ENCODE assay signal across 8 mouse cellular contexts in genomic region chr10:76346043-76346491, GRCm38 (mm10). TPM values are rescaled to one million over a fixed set of nuclear protein-coding genes. Genes with fewer than 3 reads are reported as not detected.
DNase-seq lines count a peak whose midpoint lies in the region; ATAC-seq lines count a peak whose summit lies in the region.

No protein-coding gene starts in this region.

- H3K27me3 ChIP-seq in embryonic facial prominence, embryonic 14.5 days (replicated peaks; ENCODE audit: control insufficient read depth, insufficient read depth, low read length): no peaks in the 10 kb centered on the region
- H3K27me3 ChIP-seq in hindbrain, embryonic 14.5 days (ENCODE audit: control insufficient read depth, insufficient read depth, low read length): no peaks in the 10 kb centered on the region
- H3K27me3 ChIP-seq in limb, embryonic 15.5 days: no peaks in the 10 kb centered on the region
- H3K27me3 ChIP-seq in midbrain, embryonic 16.5 days (ENCODE audit: control insufficient read depth, insufficient read depth, low read depth, low read length): no peaks in the 10 kb centered on the region

- DNase-seq in thymus, postnatal 14 days: peak; percentile 11
- no peak for DNase-seq in thymus, postnatal 10 days (ENCODE audit: low spot score in 2 of 2)
- DNase-seq in embryonic facial prominence, embryonic 14.5 days (ENCODE audit: low spot score): peak; percentile 25
- DNase-seq in hindbrain, embryonic 14.5 days (ENCODE audit: low spot score): no peak
- no peak for DNase-seq in gastrocnemius, adult 18-20 months (ENCODE audit: low spot score)
- DNase-seq in layer of hippocampus, postnatal 25 days (ENCODE audit: extremely low spot score in 1 of 2, low spot score in 1 of 2): no peak

- peak overlapping the region; percentile 91 for H3K4me2 ChIP-seq in embryonic facial prominence, embryonic 14.5 days (ENCODE audit: low read depth, low read length)
- peak overlapping the region; percentile 82 for H3K4me2 ChIP-seq in hindbrain, embryonic 14.5 days (replicated peaks)
- H3K4me2 ChIP-seq in limb, embryonic 15.5 days: peak overlapping the region; percentile 67
- H3K4me2 ChIP-seq in midbrain, embryonic 16.5 days (ENCODE audit: low read length): peak overlapping the region; percentile 94

- peak overlapping the region; percentile 92 for H3K9ac ChIP-seq in embryonic facial prominence, embryonic 14.5 days (ENCODE audit: low read depth, low read length)
- H3K9ac ChIP-seq in hindbrain, embryonic 14.5 days: peak overlapping the region; percentile 63
- H3K9ac ChIP-seq in limb, embryonic 15.5 days: no peak overlapping the region
- H3K9ac ChIP-seq in midbrain, embryonic 16.5 days (ENCODE audit: low read depth, low read length): peak overlapping the region; percentile 20; the same call in 1 of the 2 replicates

- ATAC-seq in embryonic facial prominence, embryonic 14.5 days (ENCODE audit: low read depth): no peak
- ATAC-seq in hindbrain, embryonic 14.5 days (ENCODE audit: low FRiP score): no peak
- no peak for ATAC-seq in limb, embryonic 15.5 days (ENCODE audit: insufficient number of reproducible peaks, low FRiP score, low TSS enrichment, low read depth)
- ATAC-seq in midbrain, embryonic 16.5 days: no peak

- H3K4me3 ChIP-seq in embryonic facial prominence, embryonic 14.5 days (ENCODE audit: low read depth, low read length): peak overlapping the region; percentile 96
- H3K4me3 ChIP-seq in hindbrain, embryonic 14.5 days (replicated peaks; ENCODE audit: low read length): peak overlapping the region; percentile 75
- peak overlapping the region; percentile 89 for H3K4me3 ChIP-seq in limb, embryonic 15.5 days
- H3K4me3 ChIP-seq in midbrain, embryonic 16.5 days (ENCODE audit: low read depth, low read length): peak overlapping the region; percentile 86

- H3K27ac ChIP-seq in embryonic facial prominence, embryonic 14.5 days (replicated peaks; ENCODE audit: low read depth, low read length): no peak overlapping the region
- H3K27ac ChIP-seq in hindbrain, embryonic 14.5 days: no peak overlapping the region
- no peak overlapping the region for H3K27ac ChIP-seq in limb, embryonic 15.5 days
- no peak overlapping the region for H3K27ac ChIP-seq in midbrain, embryonic 16.5 days (ENCODE audit: low read length)

- H3K36me3 ChIP-seq in embryonic facial prominence, embryonic 14.5 days (ENCODE audit: control insufficient read depth, insufficient read depth, low read length): peaks cover 12% of the 10 kb centered on the region
- peaks cover 7% of the 10 kb centered on the region; the same call in 1 of the 2 replicates for H3K36me3 ChIP-seq in hindbrain, embryonic 14.5 days (replicated peaks; ENCODE audit: control insufficient read depth, insufficient read depth)
- H3K36me3 ChIP-seq in limb, embryonic 15.5 days: peaks cover 12% of the 10 kb centered on the region
- peaks cover 3% of the 10 kb centered on the region; the same call in 1 of the 2 replicates for H3K36me3 ChIP-seq in midbrain, embryonic 16.5 days (ENCODE audit: control insufficient read depth, insufficient read depth, low read length)

- WGBS in embryonic facial prominence, embryonic 14.5 days: 12% methylated on average over 8 of the region's 8 CpGs
- 27% methylated on average over 8 of the region's 8 CpGs for WGBS in hindbrain, embryonic 14.5 days
- 6% methylated on average over 8 of the region's 8 CpGs for WGBS in limb, embryonic 15.5 days
- WGBS in midbrain, embryonic 16.5 days: 33% methylated on average over 8 of the region's 8 CpGs

- H3K9me3 ChIP-seq in embryonic facial prominence, embryonic 14.5 days (ENCODE audit: control insufficient read depth, low read length): no peaks in the 10 kb centered on the region
- H3K9me3 ChIP-seq in hindbrain, embryonic 14.5 days (ENCODE audit: control insufficient read depth, low read length): no peaks in the 10 kb centered on the region
- no peaks in the 10 kb centered on the region for H3K9me3 ChIP-seq in limb, embryonic 15.5 days
- no peaks in the 10 kb centered on the region for H3K9me3 ChIP-seq in midbrain, embryonic 16.5 days (replicated peaks; ENCODE audit: control insufficient read depth, low read length, poor library complexity, severe bottlenecking)

- peaks cover 17% of the 10 kb centered on the region for H3K4me1 ChIP-seq in embryonic facial prominence, embryonic 14.5 days (ENCODE audit: control insufficient read depth, insufficient read depth, low read length)
- peaks cover 17% of the 10 kb centered on the region for H3K4me1 ChIP-seq in hindbrain, embryonic 14.5 days (replicated peaks; ENCODE audit: control insufficient read depth, insufficient read depth, low read length)
- peaks cover 24% of the 10 kb centered on the region for H3K4me1 ChIP-seq in limb, embryonic 15.5 days
- peaks cover 24% of the 10 kb centered on the region for H3K4me1 ChIP-seq in midbrain, embryonic 16.5 days (ENCODE audit: control insufficient read depth, insufficient read depth, low read length)

RNA-seq across cellular contexts. Expression of gene Dip2a, which starts 1.0 kb away (rescaled TPM):
- 6.0 and 7.7 TPM in 2 replicates for polyA plus RNA-seq in embryonic facial prominence, embryonic 14.5 days (2014; fragmentation: Nextera tagmentation; extraction: Ambion mirVana)
- 11.3 and 12.1 TPM in 2 replicates for polyA plus RNA-seq in hindbrain, embryonic 14.5 days (2014; fragmentation: Nextera tagmentation; extraction: Ambion mirVana)
- polyA plus RNA-seq in limb, embryonic 15.5 days (2015; fragmentation: Nextera tagmentation; extraction: Ambion mirVana): 13.7 and 14.8 TPM in 2 replicates
- polyA plus RNA-seq in midbrain, embryonic 16.5 days (2015; fragmentation: Nextera tagmentation; extraction: Ambion mirVana): 19.2 and 19.8 TPM in 2 replicates
- 1 to 10 TPM; 3.2 to 3.5 TPM for total RNA-seq in gastrocnemius, adult 18-20 months (2021)
- total RNA-seq in layer of hippocampus, postnatal 25 days (2021): 10 to 100 TPM; 55.2 to 56.6 TPM

Comparison
In these comparisons a context has a peak if more than half of its experiments do, and no peak if none do; other contexts are left out.
1. DNase-seq: peak in thymus, postnatal 14 days (single experiment) and embryonic facial prominence, embryonic 14.5 days (single experiment); none in thymus, postnatal 10 days (0 of 2), hindbrain, embryonic 14.5 days (single experiment), gastrocnemius, adult 18-20 months (single experiment) and layer of hippocampus, postnatal 25 days (0 of 2).
2. Peak in every context shown above with its lines, with median percentiles within 50 percentile points of each other: H3K4me2 ChIP-seq and H3K4me3 ChIP-seq.